Mouse (Mus musculus) cortical plate, adult 2 months (tissue): ENCODE measurements at regions not wholly inside any gene's neighbourhood (a gene's known extent, or its start where the extent isn't known, plus 50 kb on each side); places are given as distances from the start of the nearest gene placed in this dataset.
A peak's percentile ranks its signal among the peaks of the same experiment; 100 is the strongest.

Source experiments
- H3K27ac ChIP-seq: fragments of 200-500 bp; 2 replicates; pipeline ENCODE4 v1.5.1; 2012; ENCODE audit warnings: low read length, control low read depth, inconsistent platforms; ENCODE audit not compliant: insufficient read depth
- H3K4me1 ChIP-seq: fragments of 200-500 bp; 2 replicates; pipeline ENCODE4 v1.6.1; 2011; ENCODE audit warnings: low read length; ENCODE audit not compliant: control insufficient read depth, insufficient read depth
- H3K4me3 ChIP-seq: fragments of 200-500 bp; 2 replicates; pipeline ENCODE4 v1.5.1; 2011; ENCODE audit warnings: mild to moderate bottlenecking, low read length, control low read depth; ENCODE audit not compliant: insufficient read depth
- CTCF ChIP-seq: fragments of 200-500 bp; IDR thresholded peaks from 2 replicates; pipeline ENCODE4 v1.5.1; 2011; ENCODE audit warnings: mild to moderate bottlenecking, control low read depth, low read length; ENCODE audit not compliant: insufficient read depth; ENCODE audit errors: extremely low read depth
- POLR2A ChIP-seq: fragments of 200-500 bp; IDR thresholded peaks from 2 replicates; pipeline ENCODE4 v1.6.1; 2011; ENCODE audit warnings: mild to moderate bottlenecking, low read length, control low read depth; ENCODE audit not compliant: insufficient read depth; ENCODE audit errors: extremely low read depth

DNA sequence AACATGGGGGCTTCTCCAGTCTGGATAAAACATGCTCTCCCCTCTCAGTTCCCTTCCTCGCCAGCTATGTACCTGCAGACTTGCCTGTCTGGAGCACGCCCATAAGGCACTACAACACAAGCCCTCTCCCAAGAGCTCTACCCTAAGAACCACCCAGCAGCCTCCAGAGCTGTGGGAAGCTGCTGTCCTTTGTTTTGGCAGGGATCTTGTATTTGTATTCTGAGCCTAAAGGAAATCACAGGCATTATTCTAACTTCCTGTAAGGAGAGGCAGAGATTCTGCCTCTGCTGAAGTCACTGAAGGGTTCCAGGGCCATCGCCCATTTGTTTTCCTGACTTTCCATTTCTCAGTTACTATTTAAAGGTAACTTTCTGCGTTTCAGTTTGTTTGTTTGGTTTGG, 132.0 kb upstream of the Agap1 start:
- H3K4me1 ChIP-seq: no peaks in the 10 kb centered on the region
- no peak overlapping the region for H3K4me3 ChIP-seq
- H3K27ac ChIP-seq: no peak overlapping the region
- TF ChIP-seq POLR2A: no peak

DNA sequence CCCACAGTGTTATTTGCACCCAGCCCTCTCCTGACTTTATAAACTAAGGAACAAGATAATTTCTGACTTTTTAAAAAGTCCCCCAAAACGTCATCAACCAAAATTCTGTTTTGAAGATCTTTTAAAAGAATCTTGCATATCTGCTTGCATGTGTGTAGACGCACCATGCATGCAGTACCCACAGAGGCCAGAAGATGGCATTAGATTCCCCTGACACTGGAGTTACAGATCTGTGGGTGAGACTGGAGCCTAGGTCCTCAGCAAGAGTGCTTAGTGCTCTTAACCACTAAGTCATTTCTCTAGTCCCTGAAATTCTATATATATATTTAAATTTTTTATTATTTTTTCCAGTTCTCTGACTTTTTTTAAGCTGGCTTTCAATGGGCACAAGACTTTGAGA, 131.5 kb upstream of the Agap1 start:
- TF ChIP-seq POLR2A (no peak), CTCF (peak; percentile 50)

DNA sequence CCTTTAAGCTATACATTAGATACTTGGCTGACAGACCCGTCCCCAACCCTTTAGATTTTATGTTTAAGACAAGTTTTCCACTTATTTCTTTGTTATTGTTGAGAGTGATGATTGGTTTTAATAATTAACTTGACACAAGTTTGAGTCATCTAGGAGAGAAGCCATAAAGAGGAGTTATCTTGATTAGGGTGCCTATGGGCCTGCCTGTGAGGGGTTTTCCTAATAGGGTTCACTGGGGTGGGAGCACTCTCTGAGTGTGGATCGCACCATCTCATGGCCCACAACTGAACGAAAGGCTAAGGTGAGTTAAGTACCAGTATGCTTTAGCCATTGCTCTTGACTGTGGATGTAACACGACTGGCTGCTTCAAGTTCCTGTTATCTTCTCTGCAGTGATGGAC, 123.3 kb upstream of the Agap1 start:
- TF ChIP-seq POLR2A (no peak), CTCF (no peak)
- no peaks in the 10 kb centered on the region for H3K4me1 ChIP-seq
- no peak overlapping the region for H3K4me3 ChIP-seq

More for the DNA sequence above, 131.5 kb upstream of the Agap1 start:
- Histone ChIP-seq H3K4me1 (no peaks in the 10 kb centered on the region), H3K27ac (no peak overlapping the region), H3K4me3 (no peak overlapping the region)

DNA sequence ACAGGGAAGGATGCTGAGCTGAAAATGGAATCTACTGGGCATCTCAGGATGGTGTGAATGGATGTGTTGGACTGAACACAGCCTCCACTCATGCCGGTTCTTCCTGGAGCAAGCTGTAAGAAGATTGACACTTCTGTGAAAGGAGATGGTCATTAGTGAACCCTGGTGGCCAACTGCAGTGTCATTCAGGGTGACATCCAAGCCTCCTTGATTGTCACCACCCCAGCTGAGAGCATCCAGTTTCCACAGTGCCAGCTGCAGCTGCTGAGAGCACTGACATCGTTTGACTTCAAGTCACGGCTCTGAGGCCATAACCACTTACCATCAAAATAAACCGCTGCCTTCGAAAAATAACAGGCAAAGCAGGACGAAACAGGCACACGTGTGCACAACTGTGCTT, 121.9 kb upstream of the Agap1 start:
- no peak overlapping the region for H3K4me3 ChIP-seq
- no peaks in the 10 kb centered on the region for H3K4me1 ChIP-seq
- TF ChIP-seq CTCF: no peak
- TF ChIP-seq POLR2A: no peak
- H3K27ac ChIP-seq: no peak overlapping the region

More for the DNA sequence above, 123.3 kb upstream of the Agap1 start:
- no peak overlapping the region for H3K27ac ChIP-seq

- H3K4me1 ChIP-seq: no peaks in the 10 kb centered on the region
- no peak overlapping the region for H3K4me3 ChIP-seq
- TF ChIP-seq POLR2A (no peak), CTCF (no peak)
- no peak overlapping the region for H3K27ac ChIP-seq
Measured at GRCm38 (mm10) chr1:89337861-89338260, 116.7 kb upstream of the Agap1 start.

- H3K27ac ChIP-seq: no peak overlapping the region
- no peak overlapping the region for H3K4me3 ChIP-seq
- TF ChIP-seq CTCF (peak; percentile 22; the same call in 1 of the 2 replicates), POLR2A (no peak)
- no peaks in the 10 kb centered on the region for H3K4me1 ChIP-seq
Measured at GRCm38 (mm10) chr1:89342794-89343193, 111.8 kb upstream of the Agap1 start.

DNA sequence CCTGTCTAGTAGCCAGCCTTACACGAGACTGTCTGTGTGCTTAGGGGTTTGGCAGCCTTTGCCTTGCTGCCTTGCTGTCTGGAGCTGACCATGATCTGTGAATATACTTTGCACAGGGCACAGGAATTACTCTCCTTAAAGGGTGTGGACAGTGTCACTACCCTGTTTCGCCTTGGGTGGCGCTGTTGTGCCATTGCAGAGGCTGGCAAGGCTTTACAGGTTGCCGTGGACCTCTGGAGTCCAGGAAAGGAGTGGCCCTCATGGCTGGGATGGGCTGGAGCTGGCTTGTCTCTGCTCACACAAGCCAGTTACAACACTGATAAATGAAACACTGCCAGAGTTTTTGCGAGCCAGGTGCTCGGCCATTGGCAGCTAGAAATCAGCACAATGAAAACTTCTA, 110.1 kb upstream of the Agap1 start:
- Histone ChIP-seq H3K4me3 (no peak overlapping the region), H3K4me1 (no peaks in the 10 kb centered on the region), H3K27ac (no peak overlapping the region)
- TF ChIP-seq POLR2A (no peak), CTCF (peak; percentile 34; the same call in 1 of the 2 replicates)

GRCm38 (mm10) chr1:89347341-89347740, 107.3 kb upstream of the Agap1 start:
- no peak overlapping the region for H3K4me3 ChIP-seq
- no peak overlapping the region for H3K27ac ChIP-seq
- no peak for TF ChIP-seq CTCF
- no peak for TF ChIP-seq POLR2A
- H3K4me1 ChIP-seq: no peaks in the 10 kb centered on the region

- Histone ChIP-seq H3K4me3 (no peak overlapping the region), H3K27ac (no peak overlapping the region), H3K4me1 (no peaks in the 10 kb centered on the region)
- no peak for TF ChIP-seq POLR2A
- no peak for TF ChIP-seq CTCF
Measured at GRCm38 (mm10) chr1:89352936-89353335, 101.7 kb upstream of the Agap1 start.

DNA sequence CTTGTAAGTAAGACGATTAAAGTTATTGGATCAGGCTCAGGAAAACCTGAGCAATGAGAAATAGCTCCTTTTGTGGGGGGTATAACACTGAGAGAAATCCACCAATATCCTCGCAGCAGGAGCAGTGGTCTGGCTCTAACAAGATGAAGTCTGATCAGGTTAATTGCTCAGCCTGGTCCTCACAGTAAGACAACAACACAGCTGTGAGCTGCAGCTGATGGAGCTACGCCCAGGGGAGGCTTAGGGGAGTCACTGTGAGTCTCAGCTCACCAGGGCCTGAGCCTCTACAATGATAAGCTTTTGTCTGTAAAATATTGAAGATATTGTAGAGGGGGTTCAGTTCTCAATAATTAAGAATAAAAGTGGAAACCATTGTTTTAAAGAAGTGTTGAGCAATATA, 95.3 kb upstream of the Agap1 start:
- Histone ChIP-seq H3K4me3 (no peak overlapping the region), H3K4me1 (no peaks in the 10 kb centered on the region), H3K27ac (no peak overlapping the region)
- TF ChIP-seq CTCF: no peak
- TF ChIP-seq POLR2A: no peak
